Mouse (Mus musculus) limb, embryonic 14.5 days (tissue): ENCODE data around the gene Rwdd3. TPM values are rescaled to one million over a fixed set of nuclear protein-coding genes. Genes with fewer than 3 reads are reported as not detected.

Source experiments
- ATAC-seq: fragments of 200-750 bp; cut with Nextera tagmentation; 2 replicates; pipeline ENCODE4 v1.8.0; 2017; ENCODE audit warnings: low read depth, moderate number of reproducible peaks, moderate TSS enrichment; ENCODE audit not compliant: low FRiP score
- DNase-seq: peaks from one replicate; pipeline ENCODE4 v3.0.0-alpha.2; 2015; ENCODE audit warnings: low spot score
- H3K27ac ChIP-seq: fragments of 300-500 bp; sonication (generic); replicated peaks from 2 replicates; pipeline ENCODE4 v1.5.1; 2014; ENCODE audit warnings: low read depth, mild to moderate bottlenecking, low read length, moderate library complexity, mixed read lengths
- H3K27me3 ChIP-seq: fragments of 300-500 bp; sonication (generic); 2 replicates; pipeline ENCODE4 v1.6.1; 2014; ENCODE audit warnings: low read length, mixed read lengths; ENCODE audit not compliant: control insufficient read depth, insufficient read depth
- H3K36me3 ChIP-seq: fragments of 300-500 bp; sonication (generic); 2 replicates; pipeline ENCODE4 v1.6.1; 2014; ENCODE audit warnings: mild to moderate bottlenecking, low read length, moderate library complexity, mixed read lengths; ENCODE audit not compliant: control insufficient read depth, insufficient read depth
- H3K4me1 ChIP-seq: fragments of 300-500 bp; sonication (generic); 2 replicates; pipeline ENCODE4 v1.6.1; 2014; ENCODE audit warnings: antibody characterized with exemption, low read length, mixed read lengths; ENCODE audit not compliant: control insufficient read depth, insufficient read depth
- H3K4me2 ChIP-seq: fragments of 300-500 bp; sonication (generic); replicated peaks from 2 replicates; pipeline ENCODE4 v1.6.1; 2014; ENCODE audit warnings: low read depth, mild to moderate bottlenecking, low read length, moderate library complexity; ENCODE audit not compliant: severe bottlenecking
- H3K4me3 ChIP-seq: fragments of 300-500 bp; sonication (generic); replicated peaks from 2 replicates; pipeline ENCODE4 v1.5.1; 2014; ENCODE audit warnings: low read length
- H3K9ac ChIP-seq: fragments of 300-500 bp; sonication (generic); 2 replicates; pipeline ENCODE4 v1.6.1; 2014; ENCODE audit warnings: mild to moderate bottlenecking, low read depth, low read length, moderate library complexity; ENCODE audit not compliant: severe bottlenecking
- H3K9me3 ChIP-seq: fragments of 300-500 bp; sonication (generic); 2 replicates; pipeline ENCODE4 v1.6.1; 2016; ENCODE audit warnings: low read length; ENCODE audit not compliant: control insufficient read depth
- POLR2A ChIP-seq: fragments of 200-500 bp; IDR thresholded peaks from 2 replicates; pipeline ENCODE4 v1.8.0; 2012; ENCODE audit warnings: inconsistent platforms, mild to moderate bottlenecking, moderate library complexity, borderline replicate concordance; ENCODE audit not compliant: insufficient read depth, insufficient read length; ENCODE audit errors: extremely low read depth
- WGBS: fragments of 180-500 bp; shearing (Covaris S2); extraction: QIAGEN DNeasy Blood & Tissue Kit; methylation state at CpG from one replicate; pipeline ENCODE4 v1.1.7; 2014; 5-methylcytosine and 5-hydroxymethylcytosine counted together
- polyA plus RNA-seq, 2 experiments: library from polyadenylated mRNA; depleted of rRNA in 1 of 2; stranded (reverse) in 1 of 2; unstranded in 1 of 2; fragments of >200 nt; fragmentation: Nextera tagmentation in 1 of 2; extraction: Ambion mirVana in 1 of 2; gene quantifications; 2 replicates each; pipeline versions ENCODE4 v1.2.1 to v1.2.3; 2012 to 2014

The Rwdd3 gene
- polyA plus RNA-seq, 2 experiments: 7.6 to 7.7 TPM

DNA sequence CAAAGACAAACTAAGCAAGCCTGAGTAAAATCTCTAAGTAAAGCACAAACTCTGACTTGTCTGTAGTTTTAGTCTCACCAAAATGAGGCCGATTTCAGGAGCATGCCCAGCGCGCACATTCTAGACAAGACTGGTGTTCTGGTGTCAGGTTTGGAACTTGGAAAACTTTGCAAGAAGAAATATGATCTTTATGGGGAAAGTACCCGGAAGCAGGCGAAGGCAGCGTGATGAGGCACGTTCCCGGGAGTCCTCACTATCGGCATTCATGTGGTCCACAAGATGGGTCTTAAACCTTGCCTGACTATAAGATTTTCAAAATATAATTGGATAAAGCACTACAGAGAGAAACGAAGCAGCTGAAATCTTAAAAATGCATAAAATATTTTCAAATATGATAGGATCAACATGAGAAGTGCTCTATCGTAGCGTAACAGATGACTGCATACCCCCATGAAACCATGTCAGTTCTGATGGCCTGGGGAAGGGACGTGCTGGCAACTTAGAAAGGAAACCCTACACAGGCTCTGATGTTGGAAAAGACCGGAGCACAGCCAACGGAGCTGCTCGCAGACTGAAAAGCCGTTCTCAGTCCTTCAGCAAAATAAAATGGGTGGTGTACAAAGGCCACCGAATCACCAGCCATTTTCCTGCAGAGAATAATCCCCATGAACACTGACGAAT is 34.8 kb upstream of the Rwdd3 start:
- no peak overlapping the region for H3K4me3 ChIP-seq
- no peaks in the 10 kb centered on the region for H3K27me3 ChIP-seq
- no peaks in the 10 kb centered on the region for H3K36me3 ChIP-seq
- DNase-seq: peak; percentile 45
- H3K4me1 ChIP-seq: 0 out of 2 replicates have a peak, but pooled peaks cover 2% of the 10 kb centered on the region
- no peak overlapping the region for H3K27ac ChIP-seq
- no peak for TF ChIP-seq POLR2A
- no peaks in the 10 kb centered on the region for H3K9me3 ChIP-seq
- H3K4me2 ChIP-seq: peak overlapping the region; percentile 10; the same call in 1 of the 2 replicates
- peak; percentile 76; the same call in 1 of the 2 replicates for ATAC-seq
- H3K9ac ChIP-seq: no peak overlapping the region
- 49% methylated on average over 19 of the region's 19 CpGs for WGBS

DNA sequence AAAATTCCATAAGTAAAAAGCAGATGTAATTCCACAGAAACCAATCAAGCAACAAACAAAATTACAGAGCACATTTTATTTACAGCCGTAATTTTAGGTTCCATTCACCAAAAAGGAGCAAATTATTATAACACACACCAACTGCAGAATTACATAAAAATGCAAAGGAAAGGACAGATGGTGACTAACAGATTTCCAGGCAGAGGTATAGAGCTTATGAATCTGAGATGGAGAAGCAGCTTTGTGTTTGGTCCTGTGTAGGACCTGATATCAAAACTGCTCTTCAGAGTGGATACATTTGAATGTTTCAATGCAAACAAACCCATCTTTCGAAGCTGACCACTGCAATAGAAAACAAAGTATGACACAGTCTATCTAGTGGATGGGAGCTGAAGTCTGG is 31.1 kb upstream of the Rwdd3 start:
- no peak overlapping the region for H3K4me2 ChIP-seq
- H3K27me3 ChIP-seq: no peaks in the 10 kb centered on the region
- 66% methylated on average over 2 of the region's 2 CpGs for WGBS
- H3K9me3 ChIP-seq: no peaks in the 10 kb centered on the region
- no peak for DNase-seq
- H3K9ac ChIP-seq: no peak overlapping the region
- no peak for TF ChIP-seq POLR2A
- no peak overlapping the region for H3K4me3 ChIP-seq
- ATAC-seq: no peak
- no peak overlapping the region for H3K27ac ChIP-seq
- no peaks in the 10 kb centered on the region for H3K36me3 ChIP-seq
- 0 out of 2 replicates have a peak, but pooled peaks cover 2% of the 10 kb centered on the region for H3K4me1 ChIP-seq

DNA sequence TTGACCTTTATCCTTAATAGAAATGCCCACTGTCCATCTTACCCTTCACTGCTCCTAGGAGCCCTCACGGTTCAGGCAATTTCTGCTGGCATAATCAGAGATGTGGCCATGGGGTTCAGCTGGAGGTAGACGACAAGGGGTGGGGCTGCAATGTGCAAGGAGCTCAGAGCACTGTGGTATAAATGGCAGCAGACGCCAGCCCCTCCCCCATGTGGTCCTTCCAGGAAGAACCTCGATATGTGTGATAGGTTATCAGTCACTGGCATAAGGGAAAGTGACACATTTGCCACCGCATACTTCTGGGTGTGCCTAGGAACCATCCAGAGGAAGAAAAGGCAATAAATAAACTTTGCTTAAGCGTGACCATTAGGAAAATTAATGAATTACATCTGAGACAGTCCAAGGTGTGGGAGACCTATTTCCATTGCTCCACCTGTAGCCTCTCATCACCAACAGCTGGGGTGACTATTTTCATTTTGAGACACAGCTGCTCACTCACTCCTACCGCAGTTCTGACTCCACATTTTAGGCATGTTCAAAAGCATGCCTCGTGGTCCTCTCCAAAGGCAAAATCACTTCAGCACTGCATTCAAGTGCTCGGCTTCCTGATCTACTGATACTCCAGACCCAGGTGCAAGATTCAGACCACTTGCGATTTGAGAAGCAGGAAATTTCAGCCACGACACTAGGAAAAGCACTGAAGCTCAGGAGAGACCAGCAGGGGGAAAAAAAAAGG is 29.7 kb upstream of the Rwdd3 start:
- Histone ChIP-seq H3K9me3 (no peaks in the 10 kb centered on the region), H3K27me3 (no peaks in the 10 kb centered on the region), H3K4me3 (no peak overlapping the region), H3K4me2 (no peak overlapping the region), H3K9ac (no peak overlapping the region), H3K27ac (no peak overlapping the region), H3K36me3 (no peaks in the 10 kb centered on the region), H3K4me1 (no peaks in the 10 kb centered on the region)
- no peak for DNase-seq
- 42% methylated on average over 11 of the region's 11 CpGs for WGBS
- no peak for ATAC-seq
- TF ChIP-seq POLR2A: no peak

DNA sequence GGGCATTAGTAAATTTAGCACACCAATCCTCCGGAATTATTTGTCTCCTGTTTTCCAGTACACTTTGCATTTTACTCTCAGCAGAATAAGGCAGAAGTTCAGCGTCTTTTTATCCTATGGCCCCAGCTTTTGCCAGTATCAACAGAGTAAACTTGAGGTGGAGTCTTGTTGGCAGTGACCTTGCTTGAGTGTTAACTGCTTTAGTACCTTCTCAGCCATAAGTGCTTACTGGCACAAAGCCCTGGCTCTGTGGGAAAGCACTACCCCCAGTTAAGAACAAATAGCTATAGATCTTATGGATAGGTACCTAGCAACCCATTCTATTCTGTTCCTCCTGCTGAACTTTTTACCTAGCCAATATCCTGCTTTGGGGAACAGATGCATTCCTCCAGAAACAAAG is 17.7 kb upstream of the Rwdd3 start:
- Histone ChIP-seq H3K4me3 (no peak overlapping the region), H3K4me1 (no peaks in the 10 kb centered on the region), H3K9me3 (no peaks in the 10 kb centered on the region), H3K36me3 (no peaks in the 10 kb centered on the region), H3K27me3 (no peaks in the 10 kb centered on the region), H3K4me2 (no peak overlapping the region), H3K9ac (no peak overlapping the region), H3K27ac (no peak overlapping the region)
- DNase-seq (no peak), ATAC-seq (no peak)
- TF ChIP-seq POLR2A: no peak
- WGBS: 79% methylated on average over 2 of the region's 2 CpGs

DNA sequence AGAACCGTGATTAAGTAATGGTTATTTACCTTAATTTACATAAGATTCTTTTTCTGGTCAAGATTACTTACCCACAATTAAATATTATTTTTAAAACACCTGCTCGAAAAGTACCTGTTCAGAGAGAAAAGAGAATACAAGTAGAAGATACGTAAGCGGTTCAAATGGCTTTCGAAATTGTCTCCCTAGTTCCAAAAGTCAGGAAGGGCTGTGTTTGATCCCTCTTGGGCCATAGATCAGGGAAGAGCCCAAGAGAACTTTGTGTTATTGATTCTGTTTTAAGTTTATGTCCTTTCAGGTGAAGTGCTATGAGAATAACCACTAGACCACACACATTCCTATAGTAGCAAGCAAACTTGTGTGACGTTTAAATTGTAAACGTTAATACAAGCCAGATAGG is 16.0 kb upstream of the Rwdd3 start:
- ATAC-seq (no peak), DNase-seq (no peak)
- H3K9me3 ChIP-seq: no peaks in the 10 kb centered on the region
- no peak for TF ChIP-seq POLR2A
- H3K27me3 ChIP-seq: no peaks in the 10 kb centered on the region
- H3K4me2 ChIP-seq: no peak overlapping the region
- H3K27ac ChIP-seq: no peak overlapping the region
- 89% methylated on average over 7 of the region's 7 CpGs for WGBS
- H3K4me3 ChIP-seq: no peak overlapping the region
- no peak overlapping the region for H3K9ac ChIP-seq
- H3K36me3 ChIP-seq: no peaks in the 10 kb centered on the region
- H3K4me1 ChIP-seq: no peaks in the 10 kb centered on the region
